Mouse (Mus musculus) right cerebral cortex, adult 18-20 months (tissue): ENCODE data around the gene Iqschfp.
A peak's percentile ranks its signal among the peaks of the same experiment; 100 is the strongest.

ENCODE experiments used
- DNase-seq: peaks from one replicate; pipeline ENCODE4 v3.0.0; 2022; ENCODE audit warnings: mixed read lengths

Gene Iqschfp

GRCm38 (mm10) chr3:67892026-67892705, at the start of gene Iqschfp, which contains the start of gene Iqcj:
Gene Iqschfp, plus strand, starts transcription at chr3:67892232.
Gene Iqcj, plus strand, starts transcription at chr3:67892220.
- peak; percentile 39 for DNase-seq

GRCm38 (mm10) chr3:67852397-67852796, 39.6 kb upstream of the Iqschfp start:
- DNase-seq, result no peak

- DNase-seq, result no peak
Measured at GRCm38 (mm10) chr3:67861524-67861923, 30.5 kb upstream of the Iqschfp start.

- DNase-seq, result no peak
Measured at GRCm38 (mm10) chr3:67867420-67868065, 24.5 kb upstream of the Iqschfp start.

- no peak for DNase-seq
Measured at GRCm38 (mm10) chr3:67869424-67869823, 22.6 kb upstream of the Iqschfp start.

- DNase-seq, result no peak
Measured at GRCm38 (mm10) chr3:67877253-67877652, 14.8 kb upstream of the Iqschfp start.

GRCm38 (mm10) chr3:67884335-67884734, 7.7 kb upstream of the Iqschfp start:
- no peak for DNase-seq

GRCm38 (mm10) chr3:67886176-67886575, 5.9 kb upstream of the Iqschfp start:
- DNase-seq, result no peak

GRCm38 (mm10) chr3:67887251-67887650, 4.8 kb upstream of the Iqschfp start:
- DNase-seq, result no peak

- DNase-seq, result peak; percentile 5
Measured at GRCm38 (mm10) chr3:67892768-67893167, 736 bp downstream of the Iqschfp start.

- no peak for DNase-seq
Measured at GRCm38 (mm10) chr3:67902517-67902916, 10.5 kb downstream of the Iqschfp start.

GRCm38 (mm10) chr3:67908586-67908985, 16.6 kb downstream of the Iqschfp start:
- peak; percentile 18 for DNase-seq

- no peak for DNase-seq
Measured at GRCm38 (mm10) chr3:67918098-67918497, 26.1 kb downstream of the Iqschfp start.

- DNase-seq, result no peak
Measured at GRCm38 (mm10) chr3:67918634-67919259, 26.7 kb downstream of the Iqschfp start.

GRCm38 (mm10) chr3:67923095-67923494, 31.1 kb downstream of the Iqschfp start:
- peak; percentile 8 for DNase-seq

- no peak for DNase-seq
Measured at GRCm38 (mm10) chr3:67925453-67925852, 33.4 kb downstream of the Iqschfp start.

GRCm38 (mm10) chr3:67930424-67931133, 38.5 kb downstream of the Iqschfp start:
- no peak for DNase-seq

GRCm38 (mm10) chr3:67931181-67931580, 39.1 kb downstream of the Iqschfp start:
- no peak for DNase-seq

- no peak for DNase-seq
Measured at GRCm38 (mm10) chr3:67931914-67932313, 39.9 kb downstream of the Iqschfp start.

- DNase-seq, result no peak
Measured at GRCm38 (mm10) chr3:67935829-67936228, 43.8 kb downstream of the Iqschfp start.

- no peak for DNase-seq
Measured at GRCm38 (mm10) chr3:67947000-67947399, 55.0 kb downstream of the Iqschfp start.

GRCm38 (mm10) chr3:67952517-67952940, 60.5 kb downstream of the Iqschfp start:
- DNase-seq, result no peak

- DNase-seq, result peak; percentile 68
Measured at GRCm38 (mm10) chr3:67954459-67955065, 62.5 kb downstream of the Iqschfp start.
